ENCODE assay signal across 28 mouse cellular contexts in the genomic region with DNA sequence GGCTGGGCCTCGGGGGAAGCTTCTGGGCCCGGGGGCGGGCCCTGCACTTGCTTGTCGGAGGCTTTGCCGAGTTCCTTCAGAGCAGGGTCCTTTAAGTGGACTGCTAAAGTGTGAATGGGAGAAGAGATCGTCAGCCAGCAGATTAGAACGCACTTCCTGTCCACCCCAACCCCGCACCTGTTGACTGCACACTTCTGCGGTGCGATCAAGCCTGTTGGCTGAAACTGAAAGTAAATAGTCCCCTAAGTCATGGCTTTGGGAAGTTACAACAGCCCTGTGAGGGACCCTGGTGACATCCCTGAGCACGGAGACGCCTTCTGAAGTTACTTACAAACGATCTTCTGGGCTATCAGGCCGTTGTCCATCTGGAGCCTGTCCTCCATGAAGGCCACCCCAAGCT. TPM values are rescaled to one million over a fixed set of nuclear protein-coding genes. Genes with fewer than 3 reads are reported as not detected.
A peak's percentile ranks its signal among the peaks of the same experiment; 100 is the strongest.
DNase-seq lines count a peak whose midpoint lies in the region; ATAC-seq lines count a peak whose summit lies in the region.
"Had no signal": no experiment of that assay in that cellular context is flagged by ENCODE, and none has a peak within 500 bp of the region (broad histone marks: within the 10 kb centered on the region; RNA-seq: fewer than 3 reads in every experiment).

No protein-coding gene starts in this region.

- no peaks in the 10 kb centered on the region for H3K9me3 ChIP-seq in midbrain, embryonic 10.5 days (replicated peaks)
- H3K9me3 ChIP-seq: embryonic facial prominence, embryonic 10.5 days; embryonic facial prominence, embryonic 15.5 days; heart, embryonic 15.5 days; kidney, embryonic 15.5 days; limb, embryonic 10.5 days; limb, embryonic 15.5 days; liver, embryonic 13.5 days; midbrain, embryonic 13.5 days had no signal

- peaks cover 10% of the 10 kb centered on the region for H3K4me1 ChIP-seq in midbrain, embryonic 10.5 days

- 92% methylated on average over 14 of the region's 14 CpGs for WGBS in midbrain, embryonic 10.5 days

- DNase-seq in thymus, postnatal 0 days (ENCODE audit: low spot score): peak; percentile 42
- DNase-seq in thymus, postnatal 36 days: no peak
- DNase-seq in left cerebral cortex, adult 18-20 months (ENCODE audit: low spot score in 2 of 2): no peak
- DNase-seq in lung, postnatal 25 days (ENCODE audit: low spot score): no peak
- DNase-seq in midbrain, embryonic 10.5 days (ENCODE audit: low spot score): no peak
- DNase-seq: adrenal gland, postnatal 36 days; B cell, adult 2 months; cerebellum, postnatal 14 days; gastrocnemius, postnatal 25 days; heart, postnatal 36 days; kidney, postnatal 36 days; liver, embryonic 13.5 days; lung, adult 18-20 months; thymus, postnatal 14 days had no signal

- no peak overlapping the region for H3K27ac ChIP-seq in midbrain, embryonic 10.5 days (replicated peaks)
- H3K27ac ChIP-seq: embryonic facial prominence, embryonic 10.5 days; embryonic facial prominence, embryonic 15.5 days; heart, embryonic 15.5 days; hindbrain, embryonic 14.5 days; kidney, embryonic 15.5 days; layer of hippocampus, adult 2 months; limb, embryonic 10.5 days; limb, embryonic 15.5 days; liver, embryonic 13.5 days; midbrain, embryonic 13.5 days had no signal

- H3K36me3 ChIP-seq in midbrain, embryonic 10.5 days: peaks cover 19% of the 10 kb centered on the region; the same call in 1 of the 2 replicates
- H3K36me3 ChIP-seq: limb, embryonic 15.5 days had no signal

- no peaks in the 10 kb centered on the region for H3K27me3 ChIP-seq in midbrain, embryonic 10.5 days (ENCODE audit: low read depth, poor library complexity, severe bottlenecking)
- H3K27me3 ChIP-seq: embryonic facial prominence, embryonic 15.5 days; heart, embryonic 15.5 days; kidney, embryonic 15.5 days; liver, embryonic 13.5 days; midbrain, embryonic 13.5 days had no signal

- peak; percentile 28 for ATAC-seq in activated CD4-positive, CD25-positive, alpha-beta regulatory T cell, adult 4 months
- ATAC-seq in megakaryocyte, adult 5-6 weeks (ENCODE audit: poor library complexity, severe bottlenecking): peak; percentile 48
- ATAC-seq: forebrain, embryonic 14.5 days; intestine, postnatal 0 days; lung, postnatal 0 days; midbrain, embryonic 13.5 days had no signal

- H3K4me3 ChIP-seq in midbrain, embryonic 10.5 days: no peak overlapping the region
- H3K4me3 ChIP-seq: embryonic facial prominence, embryonic 10.5 days; embryonic facial prominence, embryonic 15.5 days; heart, embryonic 15.5 days; kidney, embryonic 15.5 days; layer of hippocampus, adult 2 months; limb, embryonic 10.5 days; limb, embryonic 15.5 days; liver, embryonic 13.5 days; midbrain, embryonic 13.5 days had no signal

RNA-seq across cellular contexts. Expression of a gene that starts 45.2 kb away (rescaled TPM):
- polyA plus RNA-seq in thymus, postnatal 0 days (2015; fragmentation: Nextera tagmentation; extraction: Ambion mirVana): 3.8 and 5.6 TPM in 2 replicates
- 1 to 10 TPM; 6.4 to 7.9 TPM for polyA plus RNA-seq in activated CD4-positive, CD25-positive, alpha-beta regulatory T cell, adult 4 months (2017; shearing (Covaris generic))
- 22.8 and 25.3 TPM in 2 replicates for total RNA-seq in megakaryocyte, adult 5-6 weeks (2015)
- 14.8 and 21.9 TPM in 2 replicates for total RNA-seq in megakaryocyte, adult 5-6 weeks (2017)
- 10 to 100 TPM; 16.8 to 17.7 TPM for total RNA-seq in left cerebral cortex, adult 18-20 months (2021)
- 12.6 and 13.1 TPM in 2 replicates for polyA plus RNA-seq in midbrain, embryonic 10.5 days (2016; fragmentation: Nextera tagmentation; extraction: Ambion mirVana)
